Mouse (Mus musculus): ENCODE data around the gene Megf11. TPM values are rescaled to one million over a fixed set of nuclear protein-coding genes. Genes with fewer than 3 reads are reported as not detected.

Gene Megf11
- total RNA-seq, 1 experiment from 2014 or later, result 0.29 TPM

DNA sequence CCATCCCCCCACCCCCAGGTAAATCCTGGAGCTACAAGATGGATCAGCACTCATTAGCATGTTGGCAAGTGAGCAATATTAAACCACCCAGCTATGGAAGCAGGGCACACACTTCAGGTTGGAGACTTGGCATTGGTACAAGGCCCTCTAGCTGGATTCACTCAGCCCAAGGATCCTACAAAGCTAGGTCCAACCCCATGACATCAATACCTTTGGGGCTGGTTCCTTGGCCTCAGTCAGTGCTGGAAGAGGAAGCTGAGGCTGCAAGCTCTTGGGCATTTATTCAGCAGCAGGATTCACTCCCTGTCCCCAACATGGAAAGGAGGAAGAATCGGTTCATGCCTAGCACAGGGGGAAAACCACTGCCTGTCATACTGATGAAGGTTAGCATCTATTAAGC is 118.6 kb downstream of the Megf11 start:
- ATAC-seq (replicated peaks; ENCODE audit: insufficient number of reproducible peaks, low FRiP score, low TSS enrichment, poor library complexity, severe bottlenecking), result no peak

DNA sequence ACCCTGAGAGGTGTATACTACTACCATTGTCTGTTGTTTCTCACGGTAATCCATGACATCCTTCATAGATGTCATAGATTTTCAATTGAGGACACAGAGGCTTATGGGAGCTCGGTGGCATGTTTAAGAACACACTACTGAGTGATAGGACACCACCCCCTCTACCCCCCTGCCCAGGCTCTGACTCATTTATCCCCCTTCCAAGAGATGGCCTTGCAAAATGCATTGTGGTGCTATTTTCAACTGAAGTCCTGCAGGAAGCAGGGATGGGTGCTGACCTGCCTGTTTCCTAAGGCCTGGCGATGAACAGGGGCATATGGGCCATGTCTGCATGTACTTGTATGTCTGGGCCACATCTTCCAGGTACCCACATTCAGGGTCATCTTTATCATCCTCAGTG is 119.0 kb downstream of the Megf11 start:
- ATAC-seq (replicated peaks; ENCODE audit: insufficient number of reproducible peaks, low FRiP score, low TSS enrichment, poor library complexity, severe bottlenecking), result no peak

DNA sequence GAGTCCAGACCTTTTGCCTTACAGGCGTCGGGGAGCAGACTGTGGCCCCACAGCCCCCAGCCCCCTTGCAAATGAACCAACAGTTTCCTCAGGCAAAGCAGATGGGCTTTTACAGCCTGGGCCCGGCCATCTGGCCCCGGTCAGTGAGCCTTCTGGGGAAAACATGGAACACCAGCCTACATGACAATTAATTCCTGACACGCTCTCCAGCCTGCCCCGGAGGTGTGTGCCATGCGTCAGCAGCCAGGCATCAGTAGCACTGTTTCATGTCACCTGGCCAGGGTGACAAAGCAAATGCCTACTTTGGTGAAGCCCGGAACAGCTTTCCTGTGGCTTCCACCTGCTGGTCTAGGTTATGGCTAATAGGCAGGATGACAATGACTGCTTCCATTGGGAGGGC is 119.5 kb downstream of the Megf11 start:
- ATAC-seq (replicated peaks; ENCODE audit: insufficient number of reproducible peaks, low FRiP score, low TSS enrichment, poor library complexity, severe bottlenecking), result no peak

DNA sequence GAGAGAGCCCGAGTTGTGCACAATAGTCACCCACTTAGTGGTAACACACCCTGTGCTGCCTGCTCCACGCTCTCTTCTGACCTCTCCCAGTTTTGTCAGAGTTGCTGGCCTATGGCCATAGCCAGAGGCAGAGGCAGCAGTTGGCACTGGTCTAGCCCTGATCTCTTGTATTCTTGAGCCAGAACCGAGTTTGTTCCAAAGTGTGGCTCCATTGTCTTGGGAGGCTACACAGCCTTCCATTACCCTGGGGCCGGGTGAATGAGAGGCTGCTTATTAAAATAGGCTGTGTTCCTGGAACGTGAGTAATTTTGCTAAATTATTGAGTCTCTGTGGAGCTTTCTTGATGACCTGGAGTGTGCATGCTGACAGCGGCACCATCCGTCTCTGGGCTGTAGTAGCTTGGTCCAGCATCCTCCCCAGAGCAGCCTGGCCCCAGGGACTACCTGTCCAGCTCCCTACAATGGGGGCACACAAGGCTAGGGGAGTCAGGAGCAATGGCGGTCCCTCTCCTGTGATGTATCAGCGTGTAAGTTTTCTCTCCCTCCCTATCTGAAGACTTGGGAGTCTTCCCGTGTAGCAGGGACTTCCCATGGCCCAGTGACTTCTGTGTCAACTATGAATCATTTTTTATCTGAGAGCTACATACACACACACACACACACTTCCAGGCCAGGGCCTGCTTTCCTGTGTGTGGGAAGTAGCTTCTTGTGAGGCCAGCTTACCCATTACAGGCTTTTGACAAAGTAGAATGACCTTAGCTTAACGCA is 121.2 kb downstream of the Megf11 start:
- ATAC-seq (replicated peaks; ENCODE audit: insufficient number of reproducible peaks, low FRiP score, low TSS enrichment, poor library complexity, severe bottlenecking), result no peak

DNA sequence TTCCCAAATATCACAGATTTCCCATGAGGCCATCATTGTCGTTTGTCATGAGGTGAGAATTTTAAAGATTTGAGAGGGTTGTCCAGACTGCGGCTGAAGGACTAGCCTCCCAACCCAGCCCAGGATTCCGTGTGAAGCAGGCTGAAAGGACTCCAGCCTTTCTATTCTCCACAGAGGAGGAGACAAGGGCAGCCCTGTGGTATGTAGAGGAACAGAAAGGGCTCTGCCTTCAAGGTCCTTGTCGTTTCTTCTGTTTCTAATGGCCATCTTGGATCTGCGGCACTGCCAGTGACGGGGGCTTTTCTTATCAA is 121.7 kb downstream of the Megf11 start:
- no peak for ATAC-seq (replicated peaks; ENCODE audit: insufficient number of reproducible peaks, low FRiP score, low TSS enrichment, poor library complexity, severe bottlenecking)

DNA sequence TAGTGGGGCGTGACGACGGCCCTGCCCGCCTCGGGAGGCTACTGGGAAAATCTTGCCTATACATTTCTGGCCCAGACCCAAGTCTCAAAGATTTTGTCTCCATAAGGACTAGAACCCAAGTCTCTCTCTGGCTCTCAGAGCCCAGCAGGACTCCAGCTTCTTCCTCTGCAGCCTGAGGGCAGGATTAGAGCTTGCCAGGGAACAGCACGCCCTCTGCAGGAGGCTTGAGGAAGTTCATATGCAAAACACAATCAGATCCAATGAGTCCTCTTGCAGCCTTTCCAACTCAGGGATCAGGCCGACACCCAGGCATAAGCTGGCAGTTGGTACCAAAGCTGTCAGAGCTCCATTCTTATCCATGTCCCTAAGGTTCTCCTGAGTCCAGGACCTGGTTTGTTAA is 122.6 kb downstream of the Megf11 start:
- no peak for ATAC-seq (replicated peaks; ENCODE audit: insufficient number of reproducible peaks, low FRiP score, low TSS enrichment, poor library complexity, severe bottlenecking)

DNA sequence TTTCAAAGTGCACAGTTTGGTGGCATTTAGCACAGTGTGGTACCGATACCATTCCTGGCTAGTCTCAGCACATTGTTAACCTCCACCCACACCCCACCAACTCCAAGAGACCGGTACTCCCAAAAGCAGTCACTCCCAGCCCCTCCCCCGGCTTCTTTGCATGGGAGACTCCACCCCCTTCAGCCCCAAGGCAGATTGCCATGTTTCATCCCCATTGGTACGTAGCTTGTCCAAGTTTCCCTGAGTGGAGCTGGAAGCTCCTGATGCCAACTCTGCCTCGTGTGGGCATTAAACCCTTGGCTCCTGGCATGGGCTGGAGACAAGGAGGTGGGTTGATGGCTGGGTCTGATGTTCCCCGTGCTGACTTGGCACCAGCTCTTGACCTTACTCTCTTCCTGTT is 129.4 kb downstream of the Megf11 start:
- no peak for ATAC-seq (replicated peaks; ENCODE audit: insufficient number of reproducible peaks, low FRiP score, low TSS enrichment, poor library complexity, severe bottlenecking)

DNA sequence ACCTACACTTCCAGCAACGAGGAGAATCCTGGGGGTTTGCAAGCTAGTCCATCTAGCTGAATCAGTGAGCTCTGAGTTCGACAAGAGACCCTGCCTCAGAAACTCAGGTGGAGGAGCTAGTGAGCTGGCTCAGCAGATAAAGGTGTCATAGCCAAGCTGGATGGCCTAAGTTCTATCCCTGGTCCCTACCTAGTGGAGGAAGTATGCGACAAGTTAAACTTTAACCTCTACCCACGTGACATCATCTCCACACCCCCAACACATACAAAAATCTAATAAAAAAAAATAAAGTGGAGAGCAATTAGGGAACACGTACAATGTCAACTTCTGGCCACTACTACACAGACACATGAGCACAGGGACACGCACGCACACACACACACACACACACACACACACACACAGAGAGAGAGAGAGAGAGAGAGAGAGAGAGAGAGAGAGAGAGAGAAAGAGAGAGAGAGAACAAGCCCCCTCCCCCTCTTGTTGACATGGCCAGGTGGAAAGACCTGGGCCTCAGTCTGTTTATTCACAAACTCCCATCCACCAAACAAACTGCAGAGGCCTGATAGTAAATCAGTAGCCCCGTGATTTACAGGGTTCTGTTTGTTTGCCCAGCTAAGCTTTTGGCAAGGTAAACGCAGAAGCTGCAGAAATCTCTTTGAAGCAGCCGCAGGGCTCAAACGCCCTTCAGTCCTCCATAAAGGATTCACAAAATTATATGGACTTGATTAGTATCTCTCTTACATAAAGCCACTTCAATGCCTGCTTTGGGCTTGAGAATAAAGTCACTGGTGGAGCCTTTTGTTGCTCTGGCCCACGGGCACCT is 134.7 kb downstream of the Megf11 start:
- no peak for ATAC-seq (replicated peaks; ENCODE audit: insufficient number of reproducible peaks, low FRiP score, low TSS enrichment, poor library complexity, severe bottlenecking)

DNA sequence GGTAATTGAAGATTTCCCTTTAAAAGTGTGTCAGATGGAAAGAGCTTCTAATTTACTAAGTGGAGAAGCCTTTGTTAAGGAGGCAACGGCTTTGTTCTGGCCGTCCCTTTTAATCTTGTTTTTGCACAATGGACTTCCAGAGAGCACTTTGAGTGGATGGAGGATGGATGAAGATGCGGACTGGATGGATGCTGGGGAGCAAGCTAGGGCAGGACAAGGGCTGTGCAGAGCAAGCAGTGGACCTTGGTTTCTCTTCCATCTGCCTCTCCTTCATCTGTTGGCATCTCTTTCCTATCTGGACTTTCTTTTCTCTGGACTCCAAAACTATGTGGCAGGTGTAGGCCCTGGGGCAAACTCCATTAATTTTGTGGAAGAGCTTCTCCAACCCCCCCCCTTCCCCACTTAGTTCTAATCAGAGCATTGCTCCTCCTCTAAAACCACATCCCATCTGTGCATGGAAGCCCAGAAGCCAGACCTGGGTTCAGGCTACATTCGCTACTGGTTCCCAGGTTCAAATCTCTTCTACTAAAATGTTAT is 135.4 kb downstream of the Megf11 start:
- ATAC-seq (replicated peaks; ENCODE audit: insufficient number of reproducible peaks, low FRiP score, low TSS enrichment, poor library complexity, severe bottlenecking), result no peak

DNA sequence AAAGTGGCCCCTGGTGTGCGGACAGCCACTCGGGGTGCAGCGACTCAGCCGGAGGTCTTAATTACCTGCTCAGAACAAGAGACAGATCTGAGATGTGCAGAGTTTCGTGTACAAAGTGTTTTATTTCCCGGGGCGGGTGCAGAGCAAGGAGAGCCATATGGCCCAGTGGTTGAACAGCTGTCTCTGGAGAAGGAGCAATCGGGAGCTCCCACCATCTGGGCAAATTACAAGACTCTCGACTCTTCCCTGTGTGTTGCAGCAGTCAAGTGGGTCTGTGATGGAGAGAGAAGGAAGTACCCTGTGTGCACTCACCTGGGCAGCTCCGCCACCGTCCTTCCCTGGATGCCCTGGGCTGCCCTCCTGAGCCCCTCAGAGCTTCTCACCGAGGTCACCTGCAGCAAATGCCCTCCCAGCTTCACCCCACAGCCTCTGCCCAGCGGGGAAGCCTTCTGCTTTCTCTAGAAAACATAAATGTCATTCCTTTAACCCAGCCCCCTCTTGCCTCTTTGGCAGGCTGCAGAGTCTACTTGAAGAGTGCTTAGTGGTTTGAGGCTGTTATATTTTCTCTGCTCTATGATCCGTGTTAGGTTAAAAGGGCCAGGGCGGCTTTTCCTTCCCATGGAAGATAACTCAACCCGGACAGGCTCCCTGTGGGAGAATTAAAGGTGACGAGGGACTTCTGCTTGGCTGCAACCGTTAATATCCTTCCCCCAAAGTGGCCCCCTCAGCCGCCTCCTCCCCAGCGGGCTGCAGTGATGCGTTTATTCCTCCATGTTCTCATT is 138.0 kb downstream of the Megf11 start:
- ATAC-seq (replicated peaks; ENCODE audit: insufficient number of reproducible peaks, low FRiP score, low TSS enrichment, poor library complexity, severe bottlenecking), result no peak

DNA sequence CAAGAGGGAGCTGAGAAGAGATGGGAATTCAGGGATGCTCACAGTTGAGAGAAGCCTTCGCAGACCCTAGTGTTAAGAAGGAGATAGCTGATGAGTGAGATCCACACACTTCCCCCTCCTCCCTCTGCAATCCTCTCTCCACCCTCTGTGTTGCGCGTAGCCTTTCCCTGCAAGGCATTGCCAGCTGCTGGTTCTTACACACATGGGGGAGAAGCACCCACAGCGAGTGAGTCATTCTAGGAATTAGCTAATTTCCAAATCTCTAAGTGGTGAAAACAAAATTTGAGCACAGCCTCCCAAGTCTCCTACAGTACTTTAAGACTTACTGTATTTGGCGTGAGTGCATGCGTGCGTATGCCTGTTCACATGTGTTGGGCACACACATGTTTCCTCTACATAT is 142.6 kb downstream of the Megf11 start:
- no peak for ATAC-seq (replicated peaks; ENCODE audit: insufficient number of reproducible peaks, low FRiP score, low TSS enrichment, poor library complexity, severe bottlenecking)

DNA sequence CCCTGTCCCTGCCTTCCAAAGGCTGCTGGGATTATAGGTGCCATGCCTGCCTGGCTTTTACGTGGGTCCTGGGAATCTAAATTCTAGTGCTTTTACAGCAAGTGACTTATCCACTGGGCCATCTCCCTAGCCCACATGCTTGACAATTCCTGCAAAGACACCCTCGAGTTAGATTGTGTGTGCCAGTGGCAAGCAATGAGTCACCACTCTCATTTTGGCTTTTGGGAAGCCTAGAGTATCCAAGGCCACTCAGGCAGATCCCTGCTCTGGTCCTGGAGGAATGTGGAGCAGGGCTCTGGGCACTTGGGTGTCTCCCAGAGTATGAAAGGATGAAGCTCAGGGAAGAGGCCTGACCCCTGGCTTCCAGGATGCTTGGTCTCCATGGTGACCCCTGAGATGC is 143.2 kb downstream of the Megf11 start:
- no peak for ATAC-seq (replicated peaks; ENCODE audit: insufficient number of reproducible peaks, low FRiP score, low TSS enrichment, poor library complexity, severe bottlenecking)

DNA sequence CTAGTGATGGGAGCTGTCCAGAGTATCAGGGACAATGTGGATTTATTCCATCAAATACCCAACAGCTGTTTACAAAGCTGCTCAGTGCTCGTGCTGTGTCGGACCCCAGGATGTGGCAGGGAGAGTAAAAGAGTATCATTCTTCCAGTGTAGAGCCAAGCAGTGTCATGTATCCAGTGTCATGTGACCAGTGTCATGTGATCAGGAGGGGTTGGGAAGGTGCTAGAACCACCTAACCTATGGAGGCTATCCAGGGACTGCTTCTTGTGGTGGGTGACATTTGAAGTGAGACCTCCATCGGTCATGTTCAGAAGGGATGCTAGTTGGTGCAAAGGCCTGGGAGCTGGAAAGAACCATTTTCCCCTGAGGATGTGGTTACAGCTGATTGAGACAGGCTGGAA is 146.5 kb downstream of the Megf11 start:
- no peak for ATAC-seq (replicated peaks; ENCODE audit: insufficient number of reproducible peaks, low FRiP score, low TSS enrichment, poor library complexity, severe bottlenecking)

DNA sequence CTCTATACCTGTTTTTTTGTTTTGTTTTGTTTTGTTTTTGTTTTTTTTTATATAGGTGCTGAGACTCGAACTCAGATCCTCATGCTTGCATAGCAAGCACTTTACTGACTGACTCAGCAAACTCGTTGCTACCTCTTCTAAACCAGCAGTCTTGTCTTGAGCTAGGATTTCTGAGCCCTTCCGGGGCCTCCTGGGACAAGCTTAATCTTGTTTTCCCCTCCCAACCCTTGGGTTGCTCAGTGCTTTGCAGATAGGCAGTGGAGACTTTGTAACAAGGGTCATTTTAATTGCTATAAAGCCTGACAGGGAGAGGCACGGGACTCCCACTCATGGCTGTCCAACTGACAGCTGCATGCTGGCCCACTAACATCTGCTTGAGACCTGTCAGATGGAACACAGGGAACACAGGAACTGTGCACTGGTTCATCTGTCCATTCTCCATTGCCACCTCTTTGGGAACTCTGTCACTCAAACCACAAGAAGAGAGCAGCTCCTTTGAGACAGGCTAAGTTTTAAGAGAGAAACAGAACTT is 147.4 kb downstream of the Megf11 start:
- ATAC-seq (replicated peaks; ENCODE audit: insufficient number of reproducible peaks, low FRiP score, low TSS enrichment, poor library complexity, severe bottlenecking), result no peak

DNA sequence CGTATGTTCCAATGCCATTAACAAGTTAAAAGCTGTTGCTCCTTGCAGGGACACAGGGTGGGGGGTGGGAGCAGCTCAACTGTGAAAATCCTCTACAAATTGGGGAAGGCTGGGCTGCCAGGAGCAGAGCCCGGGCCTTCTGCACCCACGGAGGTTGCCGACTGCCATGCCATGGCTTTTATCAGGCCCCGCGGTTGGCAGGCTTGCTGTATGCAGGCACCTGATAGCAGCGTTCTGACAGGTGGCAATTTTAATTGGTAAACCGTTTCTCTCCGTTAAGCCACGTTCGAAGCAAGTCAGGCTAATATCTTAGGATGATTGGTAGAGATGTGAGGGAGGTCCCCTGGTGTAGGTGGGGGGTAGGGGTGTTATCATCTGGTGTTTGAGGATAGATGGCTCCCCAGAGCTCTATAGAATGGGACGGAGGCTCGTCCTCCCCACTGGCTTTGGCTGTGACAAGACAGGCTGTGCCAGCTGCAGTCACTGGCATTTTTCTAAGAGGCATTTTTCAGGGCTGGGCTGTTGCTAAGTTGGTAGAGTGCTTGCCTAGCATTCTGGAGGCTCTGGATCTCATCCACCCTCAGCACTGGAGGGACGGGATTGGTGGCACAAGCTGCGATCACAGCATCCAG is 148.2 kb downstream of the Megf11 start:
- no peak for ATAC-seq (replicated peaks; ENCODE audit: insufficient number of reproducible peaks, low FRiP score, low TSS enrichment, poor library complexity, severe bottlenecking)

DNA sequence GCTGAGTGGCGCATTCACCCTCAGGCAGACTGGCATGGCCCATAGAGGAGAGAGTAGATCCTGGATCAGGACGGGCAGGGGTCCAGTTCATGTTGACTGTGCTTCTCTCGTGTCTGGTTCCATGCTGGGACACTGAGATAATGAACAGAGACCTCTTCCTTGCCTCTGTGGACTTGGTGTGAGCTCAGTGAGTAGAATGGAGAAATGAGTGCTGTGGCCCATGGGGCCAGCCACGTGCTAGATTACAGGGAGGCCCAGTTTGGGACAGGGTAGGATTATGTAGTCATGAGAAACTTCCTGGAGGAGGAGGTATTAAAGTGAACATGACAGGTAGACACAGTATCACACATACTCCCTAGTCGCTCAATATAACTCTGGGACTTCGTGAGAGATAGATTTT is 148.9 kb downstream of the Megf11 start:
- ATAC-seq (replicated peaks; ENCODE audit: insufficient number of reproducible peaks, low FRiP score, low TSS enrichment, poor library complexity, severe bottlenecking), result no peak

DNA sequence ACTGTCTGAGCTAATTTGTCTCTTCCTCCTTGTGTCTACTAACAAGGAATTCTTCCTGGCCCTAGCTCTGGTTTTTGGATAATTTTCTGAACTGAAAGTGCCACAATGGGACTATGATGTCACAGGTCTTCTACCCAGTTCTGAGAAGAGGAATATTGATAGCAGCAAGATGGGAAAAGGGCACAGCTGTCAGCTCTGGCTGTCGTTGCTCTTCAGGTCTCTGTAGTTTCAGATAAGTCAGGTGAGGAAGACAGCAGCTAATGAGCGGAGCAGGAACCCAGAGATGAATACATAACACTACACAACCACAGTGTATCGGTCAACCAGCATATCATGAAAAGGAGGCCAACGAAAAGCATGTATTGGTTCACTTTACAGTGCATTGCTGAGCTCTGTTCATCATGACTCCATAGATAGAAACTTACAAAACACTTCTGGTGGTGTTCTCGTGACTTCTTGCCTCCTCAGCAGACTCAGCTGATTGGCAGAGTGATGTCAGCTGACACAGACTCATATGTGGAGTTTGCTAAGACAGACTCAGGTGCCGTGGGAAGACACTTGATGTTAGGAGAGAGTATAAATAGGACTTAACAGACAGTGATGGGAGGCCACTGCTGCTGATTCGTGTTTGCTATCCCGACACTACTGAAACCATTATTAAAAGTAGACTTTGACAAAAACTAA is 149.6 kb downstream of the Megf11 start:
- no peak for ATAC-seq (replicated peaks; ENCODE audit: insufficient number of reproducible peaks, low FRiP score, low TSS enrichment, poor library complexity, severe bottlenecking)

DNA sequence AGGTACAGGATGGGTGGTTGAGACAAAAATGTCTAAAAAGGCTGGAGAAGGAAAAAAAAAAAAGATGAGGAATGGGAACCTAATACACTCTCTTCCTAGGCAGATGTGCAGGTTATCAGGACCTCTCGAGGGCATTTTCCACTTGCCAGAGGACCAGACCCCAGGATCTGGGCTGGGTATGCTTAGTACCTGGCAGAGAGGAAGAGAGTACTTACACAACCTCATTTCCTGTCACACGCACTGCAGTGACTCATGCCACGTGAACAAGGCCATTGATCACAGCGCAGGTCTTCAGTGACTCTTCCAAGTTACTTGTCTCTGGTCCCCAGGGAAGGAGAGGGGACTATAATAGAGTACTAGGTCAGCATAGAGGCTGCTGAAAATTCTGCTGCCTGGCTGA is 152.4 kb downstream of the Megf11 start:
- ATAC-seq (replicated peaks; ENCODE audit: insufficient number of reproducible peaks, low FRiP score, low TSS enrichment, poor library complexity, severe bottlenecking), result no peak

Data from monocyte, adult 5-6 weeks (primary cell).